Mouse (Mus musculus) leukemia stem cell, adult 10-12 weeks (primary cell): Measurements from ENCODE around the gene Khdrbs2. TPM values are rescaled to one million over a fixed set of nuclear protein-coding genes. Genes with fewer than 3 reads are reported as not detected.

Source experiments
- polyA plus RNA-seq: library from polyadenylated mRNA; stranded (reverse); fragments of >175 nt; gene quantifications from 2 replicates; pipeline ENCODE4 v1.2.3, GENCODE M21; 2012; ENCODE audit warnings: low replicate concordance

Khdrbs2 gene
- not detected in 2 replicates for polyA plus RNA-seq

GRCm38 (mm10) chr1:32172506-32173239 lies at the start of gene Khdrbs2:
Khdrbs2 (plus strand) TSS chr1:32172714.

GRCm38 (mm10) chr1:32547194-32547593 lies 374.7 kb downstream of the Khdrbs2 start, which contains the start of gene Gm5415:
Gm5415 (minus strand) TSS chr1:32547294.

